Mouse (Mus musculus) midbrain, postnatal 0 days (tissue): ENCODE measurements around the gene 4930415O20Rik. TPM values are rescaled to one million over a fixed set of nuclear protein-coding genes. Genes with fewer than 3 reads are reported as not detected.
"Not testable (repeated sequence)": the region's sequence is repeated elsewhere in the genome, so short reads cannot be mapped to it uniquely, and the experiment has no call there.

Experiments used
- ATAC-seq: fragments of 200-750 bp; cut with Nextera tagmentation; 2 replicates; pipeline ENCODE4 v1.8.0; 2017; ENCODE audit warnings: moderate number of reproducible peaks, mild to moderate bottlenecking, moderate TSS enrichment, moderate library complexity; ENCODE audit not compliant: low FRiP score
- DNase-seq: peaks from one replicate; pipeline ENCODE4 v3.0.0-alpha.2; 2015; ENCODE audit warnings: low spot score
- H3K27ac ChIP-seq: fragments of 300-500 bp; sonication (generic); 2 replicates; pipeline ENCODE4 v1.5.1; 2014; ENCODE audit warnings: low read depth, mild to moderate bottlenecking, low read length, mixed read lengths
- H3K27me3 ChIP-seq: fragments of 300-500 bp; sonication (generic); 2 replicates; pipeline ENCODE4 v1.6.1; 2014; ENCODE audit warnings: low read length, control low read depth, mixed read lengths; ENCODE audit not compliant: insufficient read depth
- H3K36me3 ChIP-seq: fragments of 300-500 bp; sonication (generic); 2 replicates; pipeline ENCODE4 v1.6.1; 2014; ENCODE audit warnings: low read length, control low read depth, mixed read lengths; ENCODE audit not compliant: insufficient read depth
- H3K4me1 ChIP-seq: fragments of 300-500 bp; sonication (generic); 2 replicates; pipeline ENCODE4 v1.6.1; 2014; ENCODE audit warnings: mild to moderate bottlenecking, control low read depth, antibody characterized with exemption, low read length, mixed read lengths; ENCODE audit not compliant: insufficient read depth
- H3K4me2 ChIP-seq: fragments of 300-500 bp; sonication (generic); 2 replicates; pipeline ENCODE4 v1.6.1; 2014; ENCODE audit warnings: low read depth, mild to moderate bottlenecking, low read length, mixed read lengths; ENCODE audit not compliant: poor library complexity, severe bottlenecking
- H3K4me3 ChIP-seq: fragments of 300-500 bp; sonication (generic); 2 replicates; pipeline ENCODE4 v1.5.1; 2014; ENCODE audit warnings: low read depth, mild to moderate bottlenecking, low read length, moderate library complexity
- H3K9ac ChIP-seq: fragments of 300-500 bp; sonication (generic); replicated peaks from 2 replicates; pipeline ENCODE4 v1.6.1; 2014; ENCODE audit warnings: mild to moderate bottlenecking, low read length, moderate library complexity, mixed read lengths; ENCODE audit not compliant: poor library complexity, severe bottlenecking
- H3K9me3 ChIP-seq: fragments of 300-500 bp; sonication (generic); 2 replicates; pipeline ENCODE4 v1.6.1; 2016; ENCODE audit warnings: low read length, control low read depth
- CTCF ChIP-seq: IDR thresholded peaks from 2 replicates; pipeline ENCODE4 v1.5.1; 2016; ENCODE audit warnings: antibody characterized with exemption, mild to moderate bottlenecking
- WGBS: fragments of 180-500 bp; shearing (Covaris S2); extraction: QIAGEN DNeasy Blood & Tissue Kit; methylation state at CpG from one replicate; pipeline ENCODE4 v1.1.7; 2014; 5-methylcytosine and 5-hydroxymethylcytosine counted together
- polyA plus RNA-seq: library from polyadenylated mRNA; unstranded; fragments of >200 nt; fragmentation: Nextera tagmentation; extraction: Ambion mirVana; gene quantifications from 2 replicates; pipeline ENCODE4 v1.2.1, GENCODE M21; 2015
- total RNA-seq: library from RNA; depleted of rRNA; stranded (reverse); fragments of >200 nt; gene quantifications from 2 replicates; pipeline ENCODE4 v1.2.3, GENCODE M21; 2014

The 4930415O20Rik gene
- total and polyA plus RNA-seq, 2 experiments from 2014 or later = 0.31 to 0.82 TPM

- no peaks in the 10 kb centered on the region for H3K9me3 ChIP-seq
- no peak for DNase-seq
- no peaks in the 10 kb centered on the region for H3K27me3 ChIP-seq
- TF ChIP-seq CTCF = no peak
- H3K4me3 ChIP-seq = no peak overlapping the region
- no peak overlapping the region for H3K27ac ChIP-seq
- no peak for ATAC-seq
- H3K4me2 ChIP-seq = no peak overlapping the region
- WGBS = 79% methylated on average over 8 of the region's 8 CpGs
- no peaks in the 10 kb centered on the region for H3K36me3 ChIP-seq
- no peak overlapping the region for H3K9ac ChIP-seq
- no peaks in the 10 kb centered on the region for H3K4me1 ChIP-seq
Observed at GRCm38 (mm10) chr15:98582996-98583395, 12.2 kb downstream of the 4930415O20Rik start.

- H3K9me3 ChIP-seq = no peaks in the 10 kb centered on the region
- TF ChIP-seq CTCF = no peak
- 48% methylated on average over 7 of the region's 7 CpGs for WGBS
- no peak for ATAC-seq
- H3K4me1 ChIP-seq = no peaks in the 10 kb centered on the region
- H3K27me3 ChIP-seq = no peaks in the 10 kb centered on the region
- DNase-seq = no peak
- H3K27ac ChIP-seq = no peak overlapping the region
- no peak overlapping the region for H3K4me2 ChIP-seq
- no peak overlapping the region for H3K4me3 ChIP-seq
- H3K36me3 ChIP-seq = peaks cover 4% of the 10 kb centered on the region
- no peak overlapping the region for H3K9ac ChIP-seq
Observed at GRCm38 (mm10) chr15:98585421-98585820, 14.6 kb downstream of the 4930415O20Rik start.

GRCm38 (mm10) chr15:98586141-98586540 is 15.3 kb downstream of the 4930415O20Rik start:
- 87% methylated on average over 9 of the region's 9 CpGs for WGBS
- not testable (repeated sequence) for H3K27me3 ChIP-seq, DNase-seq, H3K4me3 ChIP-seq, ATAC-seq, H3K27ac ChIP-seq, H3K9me3 ChIP-seq, H3K9ac ChIP-seq, H3K4me1 ChIP-seq, H3K4me2 ChIP-seq
- peaks cover 12% of the 10 kb centered on the region for H3K36me3 ChIP-seq

- H3K27me3 ChIP-seq = no peaks in the 10 kb centered on the region
- H3K4me1 ChIP-seq = no peaks in the 10 kb centered on the region
- no peak overlapping the region for H3K4me2 ChIP-seq
- H3K9ac ChIP-seq = no peak overlapping the region
- H3K4me3 ChIP-seq = no peak overlapping the region
- no peak overlapping the region for H3K27ac ChIP-seq
- TF ChIP-seq CTCF = no peak
- ATAC-seq (no peak), DNase-seq (no peak)
- no peaks in the 10 kb centered on the region for H3K9me3 ChIP-seq
- peaks cover 24% of the 10 kb centered on the region for H3K36me3 ChIP-seq
- WGBS = 93% methylated on average over 11 of the region's 11 CpGs
Observed at GRCm38 (mm10) chr15:98587751-98588150, 16.9 kb downstream of the 4930415O20Rik start.

GRCm38 (mm10) chr15:98589640-98590336 is 19.0 kb downstream of the 4930415O20Rik start:
- no peak overlapping the region for H3K4me3 ChIP-seq
- no peak overlapping the region for H3K9ac ChIP-seq
- H3K4me2 ChIP-seq = no peak overlapping the region
- H3K4me1 ChIP-seq = no peaks in the 10 kb centered on the region
- H3K36me3 ChIP-seq = peaks cover 45% of the 10 kb centered on the region
- no peak overlapping the region for H3K27ac ChIP-seq
- 83% methylated on average over 7 of the region's 7 CpGs for WGBS
- no peak for TF ChIP-seq CTCF
- H3K9me3 ChIP-seq = no peaks in the 10 kb centered on the region
- no peak for ATAC-seq
- no peak for DNase-seq
- H3K27me3 ChIP-seq = no peaks in the 10 kb centered on the region

- Histone ChIP-seq H3K36me3 (peaks cover 54% of the 10 kb centered on the region), H3K27me3 (no peaks in the 10 kb centered on the region), H3K4me2 (no peak overlapping the region), H3K4me1 (no peaks in the 10 kb centered on the region), H3K9ac (no peak overlapping the region), H3K9me3 (no peaks in the 10 kb centered on the region), H3K27ac (no peak overlapping the region), H3K4me3 (no peak overlapping the region)
- no peak for DNase-seq
- WGBS = 72% methylated on average over 4 of the region's 4 CpGs
- ATAC-seq = no peak
- no peak for TF ChIP-seq CTCF
Observed at GRCm38 (mm10) chr15:98591396-98591795, 20.6 kb downstream of the 4930415O20Rik start.
